Mouse (Mus musculus): ENCODE data around the gene Elmod3. TPM values are rescaled to one million over a fixed set of nuclear protein-coding genes. Genes with fewer than 3 reads are reported as not detected.

Elmod3 gene
- polyA plus RNA-seq, 1 experiment from 2014 or later, result 17.6 TPM

- Histone ChIP-seq H3K9me3 (replicated peaks) (no peaks in the 10 kb centered on the region), H3K36me3 (peaks cover 18% of the 10 kb centered on the region; the same call in 1 of the 2 replicates), H3K9ac (no peak overlapping the region), H3K4me1 (no peaks in the 10 kb centered on the region), H3K27me3 (no peaks in the 10 kb centered on the region), H3K4me3 (no peak overlapping the region), H3K27ac (no peak overlapping the region), H3K4me2 (replicated peaks) (no peak overlapping the region)
- no peak for ATAC-seq (ENCODE audit: low FRiP score)
- 76% methylated on average over 11 of the region's 11 CpGs for WGBS
Observed at GRCm38 (mm10) chr6:72584154-72584553, 14.1 kb downstream of the Elmod3 start.

DNA sequence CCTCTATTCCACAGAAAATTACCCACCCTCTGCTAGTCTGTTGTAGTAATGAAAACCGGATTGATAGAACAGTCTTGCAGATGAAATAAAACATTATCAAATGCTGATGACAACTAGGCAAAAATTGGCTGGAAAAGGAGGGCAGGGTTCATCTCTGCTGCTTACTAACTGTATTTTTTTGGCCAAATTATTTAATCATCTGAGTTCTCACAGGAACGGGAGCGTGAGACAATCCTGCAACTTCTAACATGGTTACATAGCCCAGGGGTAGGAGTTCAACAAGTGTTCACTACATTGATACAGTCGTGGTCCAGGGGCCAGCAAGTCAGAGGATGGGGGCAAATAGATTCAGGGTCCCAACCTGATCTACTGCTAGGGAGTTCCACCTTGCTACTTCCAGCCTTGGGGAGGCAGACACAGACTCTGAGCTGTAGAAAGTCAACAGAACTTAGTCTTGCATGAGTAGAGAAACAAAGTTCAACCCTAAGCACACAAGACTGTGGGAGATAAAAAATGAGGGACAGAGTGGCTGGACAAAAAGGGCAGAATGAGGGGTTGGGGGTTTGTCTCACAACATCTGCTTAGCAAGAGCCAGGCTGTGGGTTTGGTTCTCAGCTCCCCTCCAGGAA lies 14.9 kb downstream of the Elmod3 start:
- no peak for ATAC-seq (ENCODE audit: low FRiP score)
- Histone ChIP-seq H3K4me3 (no peak overlapping the region), H3K9ac (no peak overlapping the region), H3K36me3 (peaks cover 20% of the 10 kb centered on the region; the same call in 1 of the 2 replicates), H3K4me2 (replicated peaks) (no peak overlapping the region), H3K4me1 (no peaks in the 10 kb centered on the region), H3K9me3 (replicated peaks) (no peaks in the 10 kb centered on the region), H3K27ac (no peak overlapping the region), H3K27me3 (no peaks in the 10 kb centered on the region)
- WGBS, result 81% methylated on average over 4 of the region's 4 CpGs

DNA sequence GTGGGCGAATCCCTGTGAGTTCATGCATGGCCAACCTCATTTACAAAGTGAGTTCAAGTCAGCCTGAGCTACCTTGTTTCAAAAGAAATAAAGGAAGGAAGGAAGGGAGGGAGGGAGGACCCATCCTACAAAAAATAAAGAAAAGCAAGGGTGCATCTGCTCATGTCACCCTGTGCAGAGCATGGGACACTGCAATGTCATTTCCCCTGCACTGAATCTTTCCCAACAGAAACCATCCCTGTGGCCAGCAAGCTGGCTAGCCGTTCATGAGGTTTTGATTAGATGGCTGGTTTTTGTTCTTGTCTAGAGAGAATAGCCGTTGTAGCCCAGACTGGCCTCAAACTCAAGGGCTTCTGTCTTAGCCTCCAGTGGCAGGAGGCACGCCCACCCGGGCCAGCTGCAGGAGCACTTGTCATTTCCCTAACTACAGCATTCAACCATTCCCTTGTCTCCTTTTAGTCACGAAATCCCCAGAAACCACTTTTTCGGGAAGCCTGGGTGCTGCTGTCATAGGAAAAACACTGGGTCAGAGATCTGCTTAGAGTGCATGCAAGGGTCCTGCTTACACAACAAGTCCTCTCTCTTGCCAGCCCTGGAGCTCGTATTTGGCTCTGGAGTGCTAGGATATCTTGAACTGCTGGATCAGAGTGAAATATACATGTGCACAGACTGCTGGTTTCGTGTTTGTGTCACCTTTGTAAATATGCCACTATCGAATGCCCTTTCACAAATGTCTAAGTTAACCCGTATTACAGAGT lies 16.4 kb downstream of the Elmod3 start:
- no peak overlapping the region for H3K4me3 ChIP-seq
- no peaks in the 10 kb centered on the region for H3K9me3 ChIP-seq (replicated peaks)
- no peaks in the 10 kb centered on the region for H3K27me3 ChIP-seq
- no peaks in the 10 kb centered on the region for H3K4me1 ChIP-seq
- no peak overlapping the region for H3K4me2 ChIP-seq (replicated peaks)
- 76% methylated on average over 11 of the region's 11 CpGs for WGBS
- no peak overlapping the region for H3K9ac ChIP-seq
- no peak for ATAC-seq (ENCODE audit: low FRiP score)
- H3K27ac ChIP-seq, result no peak overlapping the region
- peaks cover 28% of the 10 kb centered on the region for H3K36me3 ChIP-seq

GRCm38 (mm10) chr6:72576041-72576440 lies 22.2 kb downstream of the Elmod3 start:
- H3K36me3 ChIP-seq, result peaks cover 38% of the 10 kb centered on the region
- 93% methylated on average over 3 of the region's 3 CpGs for WGBS

GRCm38 (mm10) chr6:72571826-72572225 lies 26.4 kb downstream of the Elmod3 start:
- 42% methylated on average over 3 of the region's 3 CpGs for WGBS
- no peak overlapping the region for H3K27ac ChIP-seq
- ATAC-seq (ENCODE audit: low FRiP score), result no peak
- H3K4me3 ChIP-seq, result no peak overlapping the region
- H3K4me2 ChIP-seq (replicated peaks), result no peak overlapping the region
- no peaks in the 10 kb centered on the region for H3K9me3 ChIP-seq (replicated peaks)
- peaks cover 19% of the 10 kb centered on the region; the same call in 1 of the 2 replicates for H3K36me3 ChIP-seq
- H3K4me1 ChIP-seq, result no peaks in the 10 kb centered on the region
- no peaks in the 10 kb centered on the region for H3K27me3 ChIP-seq
- H3K9ac ChIP-seq, result no peak overlapping the region

More at GRCm38 (mm10) chr6:72576041-72576440, 22.2 kb downstream of the Elmod3 start:
- H3K4me1 ChIP-seq, result no peaks in the 10 kb centered on the region
- no peak overlapping the region for H3K9ac ChIP-seq
- no peaks in the 10 kb centered on the region for H3K27me3 ChIP-seq
- H3K27ac ChIP-seq, result no peak overlapping the region
- no peak overlapping the region for H3K4me3 ChIP-seq
- no peak overlapping the region for H3K4me2 ChIP-seq (replicated peaks)
- ATAC-seq (ENCODE audit: low FRiP score), result no peak
- no peaks in the 10 kb centered on the region for H3K9me3 ChIP-seq (replicated peaks)

DNA sequence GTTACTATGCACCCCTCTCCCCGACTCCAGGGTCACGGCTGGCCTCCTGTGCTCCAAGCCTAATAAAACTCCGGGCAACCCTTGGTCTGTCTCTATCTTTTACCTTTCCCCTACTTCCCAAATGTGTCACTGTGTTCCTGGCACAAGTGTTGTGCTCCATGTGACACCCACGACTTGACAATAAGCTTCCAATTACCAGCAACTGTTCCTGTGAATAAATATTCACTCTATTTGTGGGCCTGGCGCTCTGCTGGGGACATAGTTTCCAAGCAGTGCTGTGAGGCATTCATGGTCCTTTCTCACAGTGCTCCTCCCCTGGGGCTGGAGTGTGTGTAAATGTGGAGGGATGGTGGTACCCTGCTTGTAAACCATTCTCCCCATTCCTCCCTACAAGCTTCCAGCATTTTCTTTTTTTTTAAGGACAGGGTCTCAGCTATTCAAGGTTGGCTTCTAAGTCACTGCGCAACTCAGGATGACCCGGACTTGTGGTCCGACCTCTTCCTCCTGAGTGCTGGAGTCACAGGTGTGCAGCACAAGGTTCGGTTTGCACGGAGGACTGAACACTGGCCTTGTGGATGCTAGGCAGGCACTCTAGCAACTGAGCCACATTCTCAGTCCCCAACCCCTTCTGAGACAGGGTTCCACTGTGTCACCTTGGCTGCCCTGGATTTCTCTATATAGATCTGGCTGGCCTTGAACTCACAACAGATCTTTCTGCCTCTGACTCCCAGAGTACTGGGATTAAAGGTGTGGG lies 27.4 kb downstream of the Elmod3 start:
- Histone ChIP-seq H3K9me3 (replicated peaks) (no peaks in the 10 kb centered on the region), H3K27ac (no peak overlapping the region), H3K27me3 (no peaks in the 10 kb centered on the region), H3K4me3 (no peak overlapping the region), H3K4me1 (peaks cover 4% of the 10 kb centered on the region; the same call in 1 of the 2 replicates), H3K4me2 (replicated peaks) (no peak overlapping the region), H3K36me3 (peaks cover 14% of the 10 kb centered on the region; the same call in 1 of the 2 replicates), H3K9ac (no peak overlapping the region)
- 87% methylated on average over 10 of the region's 10 CpGs for WGBS
- ATAC-seq (ENCODE audit: low FRiP score), result no peak

GRCm38 (mm10) chr6:72568736-72569135 lies 29.5 kb downstream of the Elmod3 start:
- H3K36me3 ChIP-seq, result peaks cover 14% of the 10 kb centered on the region; the same call in 1 of the 2 replicates
- no peaks in the 10 kb centered on the region for H3K9me3 ChIP-seq (replicated peaks)
- WGBS, result 89% methylated on average over 10 of the region's 10 CpGs
- H3K9ac ChIP-seq, result no peak overlapping the region
- no peaks in the 10 kb centered on the region for H3K27me3 ChIP-seq
- H3K4me1 ChIP-seq, result peaks cover 7% of the 10 kb centered on the region; the same call in 1 of the 2 replicates
- no peak for ATAC-seq (ENCODE audit: low FRiP score)
- no peak overlapping the region for H3K27ac ChIP-seq
- no peak overlapping the region for H3K4me2 ChIP-seq (replicated peaks)
- no peak overlapping the region for H3K4me3 ChIP-seq

DNA sequence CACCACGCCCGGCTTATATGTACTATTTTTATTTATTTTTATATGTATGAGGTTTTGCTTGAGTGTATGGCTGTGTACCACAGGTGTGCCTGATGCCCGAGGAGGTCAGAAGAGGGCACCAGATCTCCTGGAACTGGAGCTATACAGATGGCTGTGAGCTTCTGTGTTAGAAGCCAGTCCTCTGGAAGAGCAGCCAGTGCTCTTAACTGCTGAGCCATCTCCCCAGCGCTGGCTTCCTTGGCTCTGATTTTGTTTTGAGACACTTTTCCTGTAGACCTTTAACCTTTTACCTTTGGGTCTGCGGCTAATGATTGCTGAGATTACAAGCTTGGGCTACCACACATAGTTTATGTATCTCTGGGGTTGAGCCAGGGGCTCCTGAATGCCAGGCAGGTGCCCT lies 30.7 kb downstream of the Elmod3 start:
- 86% methylated on average over 5 of the region's 5 CpGs for whole genome bisulfite sequencing
- ATAC-seq (ENCODE audit: low FRiP score), result no peak
- Histone ChIP-seq H3K36me3 (peaks cover 7% of the 10 kb centered on the region; the same call in 1 of the 2 replicates), H3K4me1 (peaks cover 7% of the 10 kb centered on the region; the same call in 1 of the 2 replicates), H3K9me3 (replicated peaks) (no peaks in the 10 kb centered on the region), H3K4me3 (no peak overlapping the region), H3K4me2 (replicated peaks) (no peak overlapping the region), H3K27me3 (no peaks in the 10 kb centered on the region), H3K27ac (no peak overlapping the region), H3K9ac (peak overlapping the region; percentile 24; the same call in 1 of the 2 replicates)

DNA sequence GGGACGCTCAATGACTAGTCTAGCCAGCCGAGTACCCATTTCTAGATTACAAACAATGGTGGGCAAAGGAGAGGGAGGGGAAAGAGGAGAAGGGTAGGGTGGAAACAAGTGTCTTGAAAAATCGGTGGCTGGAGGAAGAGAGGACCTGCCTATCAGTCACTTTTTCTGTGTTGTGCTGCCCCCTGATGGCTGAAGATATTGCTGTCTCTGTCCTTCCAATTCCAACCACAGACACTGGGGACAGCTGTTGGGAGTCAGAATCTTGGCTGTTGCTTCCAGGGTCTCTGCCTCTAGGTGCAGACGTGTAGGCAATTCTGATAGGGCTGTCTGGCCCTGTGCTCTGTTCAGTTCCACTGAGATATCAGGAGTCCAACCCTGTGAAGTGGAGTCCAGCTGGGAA lies 32.2 kb downstream of the Elmod3 start:
- H3K4me2 ChIP-seq (replicated peaks), result no peak overlapping the region
- H3K36me3 ChIP-seq, result peaks cover 5% of the 10 kb centered on the region; the same call in 1 of the 2 replicates
- H3K27me3 ChIP-seq, result no peaks in the 10 kb centered on the region
- H3K27ac ChIP-seq, result no peak overlapping the region
- H3K4me3 ChIP-seq, result no peak overlapping the region
- peaks cover 7% of the 10 kb centered on the region; the same call in 1 of the 2 replicates for H3K4me1 ChIP-seq
- peak; percentile 71 for ATAC-seq (ENCODE audit: low FRiP score)
- no peaks in the 10 kb centered on the region for H3K9me3 ChIP-seq (replicated peaks)
- WGBS, result 0% methylated on average over 4 of the region's 4 CpGs
- H3K9ac ChIP-seq, result no peak overlapping the region

- H3K27ac ChIP-seq, result no peak overlapping the region
- WGBS, result 63% methylated on average over 7 of the region's 7 CpGs
- no peak overlapping the region for H3K4me3 ChIP-seq
- H3K9me3 ChIP-seq (replicated peaks), result no peaks in the 10 kb centered on the region
- H3K4me2 ChIP-seq (replicated peaks), result no peak overlapping the region
- peaks cover 5% of the 10 kb centered on the region; the same call in 1 of the 2 replicates for H3K36me3 ChIP-seq
- peak; percentile 42; the same call in 1 of the 2 replicates for ATAC-seq (ENCODE audit: low FRiP score)
- peaks cover 7% of the 10 kb centered on the region; the same call in 1 of the 2 replicates for H3K4me1 ChIP-seq
- no peak overlapping the region for H3K9ac ChIP-seq
- no peaks in the 10 kb centered on the region for H3K27me3 ChIP-seq
Observed at GRCm38 (mm10) chr6:72565506-72565905, 32.7 kb downstream of the Elmod3 start.

DNA sequence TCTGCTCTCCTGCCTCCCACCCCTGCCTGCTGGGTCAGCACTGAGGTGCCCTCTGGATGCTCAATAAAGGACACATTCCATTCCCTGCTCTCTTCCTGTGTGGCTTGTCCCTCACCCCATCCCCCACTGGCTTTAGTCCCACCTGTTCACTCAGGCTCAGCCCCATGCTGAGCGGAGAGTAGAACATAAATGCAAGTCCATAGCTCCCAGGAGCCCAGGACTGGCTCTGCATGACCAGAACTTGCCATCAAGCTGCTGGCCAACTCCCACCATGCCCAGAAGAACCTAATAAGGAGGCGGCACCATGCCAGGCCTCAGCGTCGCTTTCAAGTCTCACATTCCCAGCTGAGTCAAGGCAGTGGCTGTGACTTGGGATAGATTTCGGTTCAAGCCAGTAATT lies 35.3 kb downstream of the Elmod3 start:
- Histone ChIP-seq H3K36me3 (peaks cover under 1% of the 10 kb centered on the region; the same call in 1 of the 2 replicates), H3K9ac (no peak overlapping the region), H3K4me1 (peaks cover 7% of the 10 kb centered on the region; the same call in 1 of the 2 replicates), H3K27me3 (no peaks in the 10 kb centered on the region), H3K27ac (no peak overlapping the region), H3K4me3 (no peak overlapping the region), H3K9me3 (replicated peaks) (no peaks in the 10 kb centered on the region), H3K4me2 (replicated peaks) (no peak overlapping the region)
- 74% methylated on average over 5 of the region's 5 CpGs for WGBS
- ATAC-seq (ENCODE audit: low FRiP score), result no peak

DNA sequence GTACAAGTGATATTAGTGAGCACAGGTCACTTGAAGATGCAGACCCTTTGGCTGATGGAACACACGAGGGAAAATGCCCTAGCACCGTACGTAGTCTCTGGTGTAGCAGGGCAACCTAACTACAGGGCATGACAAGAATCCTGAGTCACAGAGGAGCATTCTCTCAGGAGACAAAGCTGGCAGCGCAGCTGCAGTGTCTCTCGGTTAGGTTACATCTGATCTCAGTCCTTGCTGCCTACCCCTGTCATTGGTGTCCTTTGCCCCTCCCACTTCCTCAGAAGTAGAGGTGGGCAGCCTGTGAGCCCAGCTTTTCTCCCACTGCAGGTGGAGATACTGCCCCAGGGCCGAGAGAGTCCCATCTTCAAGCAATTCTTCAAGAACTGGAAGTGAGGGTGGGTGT lies 35.7 kb downstream of the Elmod3 start:
- no peaks in the 10 kb centered on the region for H3K36me3 ChIP-seq
- H3K9ac ChIP-seq, result no peak overlapping the region
- H3K27ac ChIP-seq, result no peak overlapping the region
- H3K4me2 ChIP-seq (replicated peaks), result no peak overlapping the region
- ATAC-seq (ENCODE audit: low FRiP score), result no peak
- no peaks in the 10 kb centered on the region for H3K9me3 ChIP-seq (replicated peaks)
- 45% methylated on average over 6 of the region's 6 CpGs for WGBS
- H3K4me3 ChIP-seq, result no peak overlapping the region
- peaks cover 7% of the 10 kb centered on the region; the same call in 1 of the 2 replicates for H3K4me1 ChIP-seq
- H3K27me3 ChIP-seq, result no peaks in the 10 kb centered on the region
